Mouse (Mus musculus) kidney, adult 2 months (tissue): Measurements from ENCODE around the gene Idh2.

Experiments used
- CTCF ChIP-seq: fragments of 200-500 bp; conservative IDR thresholded peaks from 2 replicates; pipeline ENCODE4 v1.5.1; 2011; ENCODE audit warnings: low read depth, mild to moderate bottlenecking, control low read depth, low read length, moderate library complexity, mixed read lengths; ENCODE audit not compliant: insufficient read depth, insufficient read length
- POLR2A ChIP-seq: fragments of 200-500 bp; IDR thresholded peaks from one replicate; pipeline ENCODE4 v1.6.1; 2011; ENCODE audit warnings: low read depth, low read length, control low read depth

GRCm38 (mm10) chr7:80152756-80153155, 37.6 kb upstream of the Idh2 start:
- no peak for TF ChIP-seq CTCF
- TF ChIP-seq POLR2A = no peak
